Mouse (Mus musculus) midbrain, embryonic 10.5 days (tissue): Measurements from ENCODE around the gene Csrp1. TPM values are rescaled to one million over a fixed set of nuclear protein-coding genes. Genes with fewer than 3 reads are reported as not detected.
A peak's percentile ranks its signal among the peaks of the same experiment; 100 is the strongest.

Source experiments
- DNase-seq: peaks from one replicate; pipeline ENCODE4 v3.0.0-alpha.2; 2017; ENCODE audit warnings: low spot score
- H3K27ac ChIP-seq: fragments of 300-500 bp; sonication (generic); replicated peaks from 2 replicates; pipeline ENCODE4 v1.5.1; 2016; ENCODE audit warnings: mild to moderate bottlenecking
- H3K27me3 ChIP-seq: fragments of 300-500 bp; sonication (generic); 2 replicates; pipeline ENCODE4 v1.6.1; 2016; ENCODE audit warnings: low read depth, mild to moderate bottlenecking; ENCODE audit not compliant: poor library complexity, severe bottlenecking
- H3K36me3 ChIP-seq: fragments of 300-500 bp; sonication (generic); 2 replicates; pipeline ENCODE4 v1.6.1; 2016; ENCODE audit warnings: mild to moderate bottlenecking, moderate library complexity
- H3K4me1 ChIP-seq: fragments of 300-500 bp; sonication (generic); 2 replicates; pipeline ENCODE4 v1.6.1; 2016
- H3K4me3 ChIP-seq: fragments of 300-500 bp; sonication (generic); 2 replicates; pipeline ENCODE4 v1.5.1; 2016; ENCODE audit warnings: mild to moderate bottlenecking, moderate library complexity
- H3K9me3 ChIP-seq: fragments of 300-500 bp; sonication (generic); replicated peaks from 2 replicates; pipeline ENCODE4 v1.6.1; 2016; ENCODE audit warnings: mild to moderate bottlenecking
- WGBS: fragments of 180-500 bp; shearing (Covaris S2); methylation state at CpG from one replicate; pipeline ENCODE4 v1.1.7; 2016; 5-methylcytosine and 5-hydroxymethylcytosine counted together
- polyA plus RNA-seq: library from polyadenylated mRNA; unstranded; fragments of >200 nt; fragmentation: Nextera tagmentation; extraction: Ambion mirVana; gene quantifications from 2 replicates; pipeline ENCODE4 v1.2.1, GENCODE M21; 2016

Gene Csrp1
- polyA plus RNA-seq, 1 experiment from 2014 or later = 41.9 TPM

DNA sequence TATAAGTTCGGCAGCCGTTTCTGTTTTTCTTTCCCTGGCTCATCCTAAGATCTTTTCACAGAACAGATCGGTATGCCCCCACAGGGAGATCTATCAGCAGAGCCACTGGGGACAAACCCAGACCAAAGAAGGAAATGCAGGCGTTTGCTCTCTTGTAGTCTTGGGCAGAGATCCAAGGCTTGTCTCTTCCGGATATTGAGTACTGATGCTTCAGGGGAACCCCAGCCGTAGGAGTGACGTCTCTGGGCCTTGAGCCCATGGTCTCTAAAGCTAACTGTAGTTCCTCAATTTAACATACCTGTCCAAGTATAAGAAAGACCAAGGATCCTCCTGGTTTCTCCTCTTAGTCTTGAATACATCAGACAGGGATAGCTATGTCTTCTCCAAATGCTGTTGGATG is 6.1 kb downstream of the Csrp1 start:
- WGBS = 82% methylated on average over 7 of the region's 7 CpGs
- DNase-seq = no peak
- no peak overlapping the region for H3K27ac ChIP-seq
- no peaks in the 10 kb centered on the region for H3K9me3 ChIP-seq
- no peaks in the 10 kb centered on the region for H3K36me3 ChIP-seq
- peaks cover 28% of the 10 kb centered on the region for H3K4me1 ChIP-seq
- H3K4me3 ChIP-seq = no peak overlapping the region
- H3K27me3 ChIP-seq = peaks cover 25% of the 10 kb centered on the region

DNA sequence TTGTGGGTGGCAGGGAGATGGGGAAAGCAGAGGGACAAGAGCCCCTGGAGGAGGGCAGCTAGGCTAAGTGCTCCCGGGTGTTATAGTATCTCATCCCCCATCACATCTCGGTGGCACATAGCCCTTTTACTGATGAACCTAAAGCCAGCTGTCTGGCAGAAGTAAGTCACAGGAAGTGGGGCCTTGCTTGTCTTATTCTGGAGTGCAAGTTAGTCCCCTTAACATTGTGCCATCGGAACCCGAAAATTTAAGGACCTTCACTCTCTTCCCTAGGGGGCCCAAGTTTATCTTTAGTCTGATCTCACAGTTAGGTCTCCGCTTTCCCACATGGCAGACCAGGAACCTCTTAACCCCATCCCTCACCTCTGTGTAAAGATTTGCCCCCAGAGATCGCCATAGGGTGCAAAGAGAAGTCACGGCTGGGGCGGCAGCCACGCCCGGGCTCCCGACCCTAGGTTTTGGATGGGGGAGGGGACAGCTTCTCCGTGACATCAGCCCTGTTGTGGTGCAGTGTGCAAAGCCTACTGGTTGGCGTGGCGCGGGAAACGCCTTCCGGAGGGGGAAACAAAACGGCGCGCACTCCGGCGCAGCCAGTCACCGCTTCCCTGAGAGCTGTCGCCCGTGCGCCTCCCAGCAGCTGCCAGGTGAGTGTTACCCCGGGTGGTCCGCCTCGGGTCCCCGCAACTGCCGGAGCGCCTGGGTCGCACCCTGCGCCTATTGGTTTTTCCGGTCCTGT is 8.9 kb downstream of the Csrp1 start:
- Histone ChIP-seq H3K36me3 (no peaks in the 10 kb centered on the region), H3K27me3 (peaks cover 25% of the 10 kb centered on the region), H3K4me1 (peaks cover 50% of the 10 kb centered on the region), H3K9me3 (no peaks in the 10 kb centered on the region), H3K27ac (peak overlapping the region; percentile 87), H3K4me3 (peak overlapping the region; percentile 70)
- DNase-seq = peak; percentile 87
- 2% methylated on average over 35 of the region's 35 CpGs for WGBS

DNA sequence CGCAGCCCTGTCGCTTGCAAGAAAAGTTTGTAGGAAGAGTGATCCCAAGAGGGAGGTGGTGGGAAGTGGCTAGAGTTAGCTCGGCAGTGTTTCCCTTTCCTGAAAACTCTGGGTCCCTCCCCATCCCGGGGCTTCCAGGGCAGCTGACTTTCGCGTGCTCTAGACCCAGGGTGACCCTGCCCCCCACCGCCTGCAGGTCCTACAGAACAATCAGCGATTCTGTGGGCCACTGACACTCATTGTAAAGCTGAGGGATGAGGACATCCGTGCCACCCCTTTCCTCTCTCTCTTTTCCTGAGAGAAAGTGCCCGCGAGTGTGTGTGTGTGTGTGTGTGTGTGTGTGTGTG is 9.5 kb downstream of the Csrp1 start:
- no peaks in the 10 kb centered on the region for H3K36me3 ChIP-seq
- no peak for DNase-seq
- H3K4me1 ChIP-seq = peaks cover 55% of the 10 kb centered on the region
- peak overlapping the region; percentile 70 for H3K4me3 ChIP-seq
- 3% methylated on average over 11 of the region's 11 CpGs for WGBS
- no peaks in the 10 kb centered on the region for H3K9me3 ChIP-seq
- peaks cover 30% of the 10 kb centered on the region for H3K27me3 ChIP-seq
- H3K27ac ChIP-seq = peak overlapping the region; percentile 87

DNA sequence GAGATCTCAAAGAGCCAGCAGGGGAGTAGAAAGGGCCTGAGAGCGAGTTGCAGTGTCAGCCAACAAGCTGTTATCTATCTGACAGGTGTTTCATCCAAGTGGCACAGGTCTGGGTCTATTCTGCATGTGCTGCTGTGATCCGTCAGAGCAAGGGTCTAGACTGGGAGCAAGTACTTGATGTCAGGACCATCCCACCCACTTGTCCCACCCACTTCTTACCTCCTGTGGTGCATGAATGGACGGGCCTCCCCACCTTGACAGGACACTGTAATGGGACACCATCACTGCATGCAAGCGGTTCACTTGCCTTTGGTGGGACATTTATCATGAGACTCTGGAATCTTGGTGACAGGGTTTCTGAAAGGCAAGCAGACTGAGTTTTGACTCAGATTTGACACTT is 10.0 kb downstream of the Csrp1 start:
- Histone ChIP-seq H3K36me3 (no peaks in the 10 kb centered on the region), H3K4me3 (peak overlapping the region; percentile 70), H3K9me3 (no peaks in the 10 kb centered on the region), H3K27me3 (peaks cover 31% of the 10 kb centered on the region), H3K4me1 (peaks cover 60% of the 10 kb centered on the region), H3K27ac (peak overlapping the region; percentile 87; the same call in 1 of the 2 replicates)
- WGBS = 27% methylated on average over 4 of the region's 4 CpGs
- no peak for DNase-seq

DNA sequence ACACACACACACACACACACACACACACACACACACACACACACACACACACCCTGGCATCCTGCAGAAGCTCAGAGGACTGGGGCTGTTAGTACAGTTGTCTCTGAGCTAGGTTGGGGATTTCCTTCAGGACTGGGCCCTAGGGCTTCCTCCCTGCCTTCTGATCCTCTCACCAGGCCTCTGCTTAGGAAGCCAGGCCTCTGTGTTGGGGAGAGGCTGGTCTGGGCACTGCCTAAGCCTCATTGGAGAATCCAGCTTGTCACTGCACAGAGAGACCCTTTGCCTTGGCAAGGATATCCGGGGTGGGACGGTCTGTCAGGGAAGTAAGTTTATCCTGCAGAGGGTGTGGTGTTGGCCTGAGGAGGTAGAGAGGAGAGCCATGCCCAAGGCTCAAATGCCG is 10.4 kb downstream of the Csrp1 start:
- Histone ChIP-seq H3K4me1 (peaks cover 65% of the 10 kb centered on the region), H3K36me3 (no peaks in the 10 kb centered on the region), H3K9me3 (no peaks in the 10 kb centered on the region), H3K27ac (peak overlapping the region; percentile 70), H3K27me3 (peaks cover 31% of the 10 kb centered on the region), H3K4me3 (peak overlapping the region; percentile 70)
- WGBS = 48% methylated on average over 3 of the region's 3 CpGs
- no peak for DNase-seq

DNA sequence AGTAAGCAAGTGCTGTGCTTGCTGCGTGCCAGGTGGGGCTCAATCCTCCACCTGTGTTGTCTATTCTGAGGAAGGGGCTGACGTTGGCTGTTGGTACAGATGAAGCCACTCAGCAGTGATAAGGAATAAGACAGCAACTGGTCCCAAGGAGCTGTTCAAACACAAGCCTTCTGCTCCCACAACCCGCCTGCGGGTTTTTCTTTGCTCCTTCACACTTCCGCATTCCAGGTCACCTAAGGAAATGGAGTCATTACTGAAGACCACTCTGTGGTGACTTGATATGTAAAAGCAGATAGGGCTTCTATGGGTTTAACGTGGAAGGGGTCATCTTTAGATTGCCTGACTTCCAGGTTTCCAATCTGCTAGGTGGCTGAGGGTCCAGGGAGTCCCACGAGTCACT is 11.5 kb downstream of the Csrp1 start:
- Histone ChIP-seq H3K4me1 (peaks cover 73% of the 10 kb centered on the region), H3K9me3 (no peaks in the 10 kb centered on the region), H3K4me3 (no peak overlapping the region), H3K27me3 (peaks cover 31% of the 10 kb centered on the region), H3K36me3 (no peaks in the 10 kb centered on the region), H3K27ac (peak overlapping the region; percentile 38; the same call in 1 of the 2 replicates)
- DNase-seq = no peak
- 77% methylated on average over 7 of the region's 7 CpGs for WGBS

DNA sequence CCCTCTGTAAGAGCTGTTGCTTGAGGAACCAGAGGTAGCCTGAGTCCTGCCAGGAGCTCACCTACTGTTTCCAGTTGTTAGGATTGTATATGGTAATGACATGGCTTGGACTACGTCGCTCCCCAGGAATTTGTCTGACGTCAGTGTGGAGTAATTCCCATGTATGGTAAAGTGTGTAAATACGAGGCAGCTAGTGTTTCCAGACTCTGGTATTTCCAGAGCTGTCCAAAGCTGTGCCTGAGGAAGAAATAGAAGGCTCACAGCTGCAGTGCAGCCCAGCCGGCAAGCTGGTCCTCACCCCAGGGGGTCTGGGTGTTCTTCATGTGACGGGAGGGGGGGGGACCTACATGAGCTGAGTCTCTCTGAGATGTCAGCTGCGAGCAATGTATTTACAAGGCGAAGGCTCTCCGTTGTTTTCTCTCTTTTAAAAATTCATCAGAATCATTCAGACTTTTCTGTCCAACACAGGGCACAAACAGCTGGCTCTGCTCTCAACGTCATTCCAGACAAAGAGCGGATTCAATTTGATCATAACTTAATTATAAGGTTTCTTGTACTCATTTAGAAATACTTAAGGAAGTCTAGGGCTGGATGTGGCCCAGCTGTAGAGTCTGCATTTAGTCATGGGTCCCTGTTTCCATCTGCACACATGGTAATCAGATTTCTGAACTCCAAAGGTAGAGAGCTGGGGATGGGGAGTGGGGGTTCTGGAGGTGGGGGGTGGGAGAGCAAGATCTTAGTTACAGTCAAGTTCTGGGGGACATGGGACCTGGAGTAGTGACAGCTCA is 12.2 kb downstream of the Csrp1 start:
- Histone ChIP-seq H3K27me3 (peaks cover 31% of the 10 kb centered on the region), H3K4me1 (peaks cover 73% of the 10 kb centered on the region), H3K36me3 (no peaks in the 10 kb centered on the region), H3K27ac (peak overlapping the region; percentile 38; the same call in 1 of the 2 replicates), H3K9me3 (no peaks in the 10 kb centered on the region), H3K4me3 (no peak overlapping the region)
- WGBS = 56% methylated on average over 11 of the region's 11 CpGs
- DNase-seq = peak; percentile 26

DNA sequence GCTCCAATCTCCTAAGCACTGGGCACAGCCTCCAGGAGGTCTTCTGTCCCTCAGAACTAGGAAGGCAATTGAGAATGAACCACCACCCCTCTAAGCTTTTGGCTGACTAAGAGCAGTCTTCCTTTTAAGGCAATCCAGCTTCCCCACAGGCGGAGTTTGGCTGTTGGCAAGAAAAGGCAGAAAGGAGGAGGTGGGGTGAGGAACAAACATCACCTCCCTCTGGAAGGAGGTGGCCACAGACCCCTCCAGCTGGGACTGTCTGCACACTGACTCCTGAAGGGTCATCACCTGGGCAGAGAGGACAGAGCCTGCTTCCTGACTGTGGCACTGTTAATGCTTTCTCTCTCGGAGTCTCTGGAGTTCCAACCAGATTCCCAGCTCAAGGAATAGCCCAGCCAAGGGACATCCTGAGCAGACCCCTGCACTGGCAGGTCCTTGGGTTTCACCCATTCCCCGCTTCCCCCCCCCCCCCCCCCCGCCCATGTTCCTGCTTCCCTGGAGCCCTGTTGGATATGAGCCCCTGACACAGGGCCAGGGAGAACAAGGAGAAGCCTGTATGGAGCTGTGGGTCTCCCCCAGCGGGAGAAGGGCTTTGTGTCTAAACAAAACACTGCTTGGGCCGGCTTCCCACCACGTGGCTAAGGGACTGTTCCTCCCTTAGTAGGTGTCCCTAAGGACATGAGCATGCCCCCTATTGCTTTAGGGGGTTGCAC is 14.5 kb downstream of the Csrp1 start:
- no peaks in the 10 kb centered on the region for H3K36me3 ChIP-seq
- peaks cover 20% of the 10 kb centered on the region for H3K27me3 ChIP-seq
- no peaks in the 10 kb centered on the region for H3K9me3 ChIP-seq
- peaks cover 61% of the 10 kb centered on the region for H3K4me1 ChIP-seq
- H3K27ac ChIP-seq = peak overlapping the region; percentile 74
- H3K4me3 ChIP-seq = no peak overlapping the region
- 33% methylated on average over 6 of the region's 7 CpGs for WGBS
- DNase-seq = no peak

DNA sequence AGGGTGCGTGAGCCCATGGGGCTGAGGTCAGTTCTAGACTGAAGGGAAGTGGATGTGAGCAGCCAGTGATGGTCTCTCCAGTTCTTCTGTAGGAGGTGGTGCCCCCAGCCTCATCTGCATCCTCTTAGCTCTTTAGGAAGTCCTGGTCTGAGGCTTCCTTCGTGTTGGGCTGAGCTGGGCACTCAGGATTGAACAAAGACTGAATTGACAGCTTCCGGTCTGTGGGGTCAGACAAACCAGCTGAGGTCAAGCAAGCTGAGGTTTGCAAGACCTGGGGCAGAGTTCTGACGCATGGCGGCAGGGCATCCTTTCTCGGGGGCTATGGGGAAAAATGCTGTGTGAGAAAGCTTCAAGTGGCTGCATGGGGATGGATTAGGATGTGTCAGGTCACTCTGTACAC is 15.6 kb downstream of the Csrp1 start:
- 23% methylated on average over 6 of the region's 6 CpGs for WGBS
- peaks cover 57% of the 10 kb centered on the region for H3K4me1 ChIP-seq

DNA sequence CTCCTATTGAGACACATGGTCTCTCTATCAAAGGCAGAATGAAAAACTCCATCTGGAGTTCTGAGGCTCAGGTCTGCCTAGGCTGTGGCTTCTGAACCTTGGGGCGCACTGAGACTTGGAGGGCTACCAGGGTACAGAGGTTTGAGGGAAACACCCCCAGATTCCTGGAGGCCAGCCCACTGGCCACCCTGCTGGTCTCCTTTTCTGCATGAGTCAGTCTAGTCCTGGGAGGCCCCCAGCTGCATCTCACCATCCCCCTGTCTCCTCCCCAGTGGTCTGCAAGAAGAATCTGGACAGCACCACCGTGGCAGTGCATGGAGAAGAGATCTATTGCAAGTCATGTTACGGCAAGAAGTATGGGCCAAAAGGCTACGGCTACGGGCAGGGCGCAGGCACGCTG is 25.1 kb downstream of the Csrp1 start:
- no peaks in the 10 kb centered on the region for H3K27me3 ChIP-seq
- peaks cover 18% of the 10 kb centered on the region; the same call in 1 of the 2 replicates for H3K36me3 ChIP-seq
- no peak overlapping the region for H3K4me3 ChIP-seq
- no peaks in the 10 kb centered on the region for H3K9me3 ChIP-seq
- H3K4me1 ChIP-seq = peaks cover 13% of the 10 kb centered on the region
- 91% methylated on average over 7 of the region's 7 CpGs for WGBS
- H3K27ac ChIP-seq = no peak overlapping the region
- DNase-seq = no peak

More for the DNA sequence above, 15.6 kb downstream of the Csrp1 start:
- Histone ChIP-seq H3K9me3 (no peaks in the 10 kb centered on the region), H3K36me3 (peaks cover 4% of the 10 kb centered on the region; the same call in 1 of the 2 replicates), H3K27me3 (peaks cover 11% of the 10 kb centered on the region), H3K27ac (peak overlapping the region; percentile 74), H3K4me3 (no peak overlapping the region)
- DNase-seq = peak; percentile 43

DNA sequence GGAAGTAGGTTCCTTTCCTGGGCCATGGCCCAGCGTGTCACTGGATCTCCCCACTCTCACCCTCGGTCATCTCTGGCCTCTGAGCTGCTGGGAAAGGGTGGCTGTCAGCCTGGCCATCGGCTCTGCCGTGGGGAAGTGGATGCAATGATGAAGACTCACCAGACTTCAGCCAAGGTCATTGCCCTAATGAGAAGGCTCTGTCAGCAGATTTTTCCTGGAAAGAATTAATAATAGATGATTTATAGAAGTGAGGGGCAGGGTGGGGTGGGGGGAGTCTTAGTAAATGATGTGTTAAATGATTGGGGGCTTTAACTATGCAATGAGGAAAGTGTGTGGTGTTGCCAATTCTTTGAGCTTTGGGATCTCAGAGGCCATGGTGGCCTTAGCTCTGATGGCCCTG is 26.4 kb downstream of the Csrp1 start:
- 92% methylated on average over 4 of the region's 4 CpGs for WGBS
- DNase-seq = no peak
- Histone ChIP-seq H3K4me1 (peaks cover 7% of the 10 kb centered on the region), H3K27ac (no peak overlapping the region), H3K4me3 (no peak overlapping the region), H3K27me3 (no peaks in the 10 kb centered on the region), H3K36me3 (peaks cover 28% of the 10 kb centered on the region), H3K9me3 (no peaks in the 10 kb centered on the region)

DNA sequence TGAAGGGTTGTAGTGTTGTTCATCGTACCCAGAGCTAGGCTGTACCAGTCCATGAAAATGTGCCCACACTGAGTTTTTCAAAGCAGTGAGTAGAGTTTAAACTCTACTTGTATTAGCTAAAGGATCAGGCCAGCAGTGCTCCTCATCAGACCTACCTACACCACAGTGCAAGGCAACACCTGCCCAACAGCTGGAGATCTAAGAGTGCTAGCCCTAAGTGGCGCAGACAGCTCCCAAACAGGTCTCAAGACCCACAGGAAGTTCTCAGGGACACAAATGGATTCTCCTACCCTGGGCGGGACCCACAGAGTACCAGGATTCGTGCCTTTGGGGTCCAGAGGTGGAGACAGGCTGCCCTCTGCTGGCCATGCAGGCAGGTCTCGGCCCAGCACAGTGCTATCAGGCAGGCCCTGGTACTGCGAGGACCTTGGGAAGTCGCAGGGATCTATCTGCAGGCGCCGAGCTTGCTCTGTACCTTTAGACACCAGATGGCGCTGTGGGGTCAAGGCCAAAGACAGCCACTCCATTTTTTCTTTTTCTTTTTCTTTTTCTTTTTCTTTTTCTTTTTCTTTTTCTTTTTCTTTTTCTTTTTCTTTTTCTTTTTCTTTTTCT is 33.0 kb downstream of the Csrp1 start:
- H3K36me3 ChIP-seq = peaks cover 10% of the 10 kb centered on the region; the same call in 1 of the 2 replicates
- no peak overlapping the region for H3K4me3 ChIP-seq
- 10% methylated on average over 10 of the region's 10 CpGs for WGBS
- H3K9me3 ChIP-seq = no peaks in the 10 kb centered on the region
- H3K27ac ChIP-seq = 0 out of 2 replicates have a peak overlapping the region, but pooled peaks have one; percentile 30
- peak; percentile 95 for DNase-seq
- peaks cover 9% of the 10 kb centered on the region for H3K4me1 ChIP-seq
- H3K27me3 ChIP-seq = peaks cover 10% of the 10 kb centered on the region; the same call in 1 of the 2 replicates
